Mouse (Mus musculus) liver, adult 2 months (tissue): ENCODE results near the gene Med29. TPM values are rescaled to one million over a fixed set of nuclear protein-coding genes. Genes with fewer than 3 reads are reported as not detected.

Experiments used
- DNase-seq: peaks from one replicate; pipeline ENCODE4 v3.0.0-alpha.2; 2011; ENCODE audit warnings: low read depth, low spot score; ENCODE audit errors: extremely low read depth
- H3K27ac ChIP-seq: fragments of 200-500 bp; replicated peaks from 2 replicates; pipeline ENCODE4 v1.5.1; 2012; ENCODE audit warnings: low read depth, mild to moderate bottlenecking, control low read depth, inconsistent platforms, low read length; ENCODE audit not compliant: insufficient read depth
- H3K27me3 ChIP-seq: fragments of 200-500 bp; 2 replicates; pipeline ENCODE4 v1.6.1; 2012; ENCODE audit warnings: mild to moderate bottlenecking, moderate library complexity, low read length, inconsistent platforms; ENCODE audit not compliant: control insufficient read depth, insufficient read depth
- H3K36me3 ChIP-seq: fragments of 200-500 bp; 2 replicates; pipeline ENCODE4 v1.6.1; 2012; ENCODE audit warnings: low read length, inconsistent platforms; ENCODE audit not compliant: control insufficient read depth, insufficient read depth
- H3K4me1 ChIP-seq: fragments of 200-500 bp; 2 replicates; pipeline ENCODE4 v1.6.1; 2011; ENCODE audit warnings: low read length; ENCODE audit not compliant: control insufficient read depth, insufficient read depth
- H3K4me3 ChIP-seq: fragments of 200-500 bp; 2 replicates; pipeline ENCODE4 v1.5.1; 2011; ENCODE audit warnings: low read depth, mild to moderate bottlenecking, control low read depth, low read length, moderate library complexity; ENCODE audit not compliant: insufficient read depth
- H3K79me2 ChIP-seq: fragments of 200-500 bp; 2 replicates; pipeline ENCODE4 v1.6.1; 2012; ENCODE audit warnings: inconsistent platforms, mild to moderate bottlenecking, low read length, moderate library complexity; ENCODE audit not compliant: control insufficient read depth, insufficient read depth
- H3K9ac ChIP-seq: fragments of 200-500 bp; 2 replicates; pipeline ENCODE4 v1.6.1; 2012; ENCODE audit warnings: low read depth, mild to moderate bottlenecking, control low read depth, inconsistent platforms, low read length
- CTCF ChIP-seq: fragments of 200-500 bp; IDR thresholded peaks from 2 replicates; pipeline ENCODE4 v1.5.1; 2011; ENCODE audit warnings: low read depth, low read length, control low read depth
- POLR2A ChIP-seq: fragments of 200-500 bp; IDR thresholded peaks from 2 replicates; pipeline ENCODE4 v1.6.1; 2011; ENCODE audit warnings: low read length, control low read depth; ENCODE audit not compliant: insufficient read depth; ENCODE audit errors: extremely low read depth
- WGBS: fragments of 180-500 bp; shearing (Covaris S2); methylation state at CpG from one replicate; pipeline ENCODE4 v1.1.7; 2018; 5-methylcytosine and 5-hydroxymethylcytosine counted together
- polyA plus RNA-seq: library from polyadenylated mRNA; depleted of rRNA; stranded (reverse); fragments of >200 nt; gene quantifications from 2 replicates; pipeline ENCODE4 v1.2.3, GENCODE M21; 2012
- total RNA-seq: library from RNA; depleted of rRNA; stranded (reverse); fragments of >200 nt; gene quantifications from 2 replicates; pipeline ENCODE4 v1.2.3, GENCODE M21; 2014

The Med29 gene
- total and polyA plus RNA-seq, 2 experiments = 13.4 to 49.2 TPM

GRCm38 (mm10) chr7:28385196-28385595, 7.3 kb downstream of the Med29 start:
- Histone ChIP-seq H3K36me3 (no peaks in the 10 kb centered on the region), H3K4me1 (peaks cover 24% of the 10 kb centered on the region; the same call in 1 of the 2 replicates), H3K4me3 (no peak overlapping the region), H3K9ac (no peak overlapping the region), H3K79me2 (0 out of 2 replicates have a peak, but pooled peaks cover 1% of the 10 kb centered on the region), H3K27me3 (no peaks in the 10 kb centered on the region), H3K27ac (no peak overlapping the region)
- no peak for DNase-seq
- no peak for TF ChIP-seq POLR2A
- no peak for TF ChIP-seq CTCF
- 90% methylated on average over 9 of the region's 9 CpGs for WGBS

- peak overlapping the region; percentile 100 for H3K27ac ChIP-seq
- WGBS = 91% methylated on average over 6 of the region's 6 CpGs
- TF ChIP-seq POLR2A (no peak), CTCF (no peak)
- DNase-seq = no peak
- H3K27me3 ChIP-seq = no peaks in the 10 kb centered on the region
- no peaks in the 10 kb centered on the region for H3K79me2 ChIP-seq
- no peak overlapping the region for H3K9ac ChIP-seq
- peaks cover 25% of the 10 kb centered on the region; the same call in 1 of the 2 replicates for H3K4me1 ChIP-seq
- H3K36me3 ChIP-seq = no peaks in the 10 kb centered on the region
- no peak overlapping the region for H3K4me3 ChIP-seq
Measured at GRCm38 (mm10) chr7:28384162-28384561, 8.3 kb downstream of the Med29 start.

GRCm38 (mm10) chr7:28383606-28384005, 8.9 kb downstream of the Med29 start:
- DNase-seq = peak; percentile 77
- no peak for TF ChIP-seq CTCF
- no peak for TF ChIP-seq POLR2A
- Histone ChIP-seq H3K27ac (peak overlapping the region; percentile 100), H3K27me3 (no peaks in the 10 kb centered on the region), H3K4me1 (peaks cover 25% of the 10 kb centered on the region; the same call in 1 of the 2 replicates), H3K4me3 (no peak overlapping the region), H3K36me3 (no peaks in the 10 kb centered on the region), H3K79me2 (peaks cover 4% of the 10 kb centered on the region; the same call in 1 of the 2 replicates), H3K9ac (peak overlapping the region; percentile 5)
- WGBS = 57% methylated on average over 4 of the region's 4 CpGs

GRCm38 (mm10) chr7:28382981-28383396, 9.5 kb downstream of the Med29 start:
- TF ChIP-seq POLR2A (peak; percentile 69; the same call in 1 of the 2 replicates), CTCF (no peak)
- Histone ChIP-seq H3K79me2 (peaks cover 10% of the 10 kb centered on the region), H3K4me1 (peaks cover 25% of the 10 kb centered on the region; the same call in 1 of the 2 replicates), H3K36me3 (no peaks in the 10 kb centered on the region), H3K4me3 (no peak overlapping the region), H3K9ac (peak overlapping the region; percentile 56), H3K27ac (peak overlapping the region; percentile 100), H3K27me3 (no peaks in the 10 kb centered on the region)
- WGBS = 4% methylated on average over 11 of the region's 11 CpGs
- DNase-seq = peak; percentile 99

GRCm38 (mm10) chr7:28382347-28382951, 10.1 kb downstream of the Med29 start:
- H3K27me3 ChIP-seq = no peaks in the 10 kb centered on the region
- no peak for TF ChIP-seq CTCF
- no peak for DNase-seq
- 2% methylated on average over 11 of the region's 12 CpGs for WGBS
- peak overlapping the region; percentile 56 for H3K9ac ChIP-seq
- peak overlapping the region; percentile 70 for H3K4me3 ChIP-seq
- peaks cover 15% of the 10 kb centered on the region for H3K79me2 ChIP-seq
- peaks cover 25% of the 10 kb centered on the region; the same call in 1 of the 2 replicates for H3K4me1 ChIP-seq
- H3K36me3 ChIP-seq = peaks cover 5% of the 10 kb centered on the region
- peak overlapping the region; percentile 100 for H3K27ac ChIP-seq

- H3K4me1 ChIP-seq = peaks cover 25% of the 10 kb centered on the region; the same call in 1 of the 2 replicates
- DNase-seq = peak; percentile 86
- WGBS = under 1% methylated on average over 20 of the region's 20 CpGs
Measured at GRCm38 (mm10) chr7:28381938-28382337, 10.6 kb downstream of the Med29 start.

More at GRCm38 (mm10) chr7:28381938-28382337, 10.6 kb downstream of the Med29 start:
- peak overlapping the region; percentile 70 for H3K4me3 ChIP-seq
- TF ChIP-seq POLR2A (0 out of 2 replicates have a peak, but pooled peaks have one; percentile 29), CTCF (no peak)
- H3K27me3 ChIP-seq = no peaks in the 10 kb centered on the region
- H3K9ac ChIP-seq = peak overlapping the region; percentile 90
- peak overlapping the region; percentile 100 for H3K27ac ChIP-seq
- H3K36me3 ChIP-seq = peaks cover 8% of the 10 kb centered on the region
- H3K79me2 ChIP-seq = peaks cover 20% of the 10 kb centered on the region
